Mouse (Mus musculus) hindbrain, embryonic 12.5 days (tissue): ENCODE measurements around the gene Pfn3. TPM values are rescaled to one million over a fixed set of nuclear protein-coding genes. Genes with fewer than 3 reads are reported as not detected.
"Not testable (repeated sequence)": the region's sequence is repeated elsewhere in the genome, so short reads cannot be mapped to it uniquely, and the experiment has no call there.

Experiments
- ATAC-seq: fragments of 200-750 bp; cut with Nextera tagmentation; 2 replicates; pipeline ENCODE4 v1.8.0; 2017; ENCODE audit warnings: moderate TSS enrichment; ENCODE audit not compliant: low FRiP score
- H3K27ac ChIP-seq: fragments of 300-500 bp; sonication (generic); 2 replicates; pipeline ENCODE4 v1.5.1; 2016; ENCODE audit warnings: mild to moderate bottlenecking
- H3K27me3 ChIP-seq: fragments of 300-500 bp; sonication (generic); 2 replicates; pipeline ENCODE4 v1.6.1; 2016; ENCODE audit warnings: mild to moderate bottlenecking
- H3K36me3 ChIP-seq: fragments of 300-500 bp; sonication (generic); 2 replicates; pipeline ENCODE4 v1.6.1; 2016; ENCODE audit warnings: mild to moderate bottlenecking
- H3K4me1 ChIP-seq: fragments of 300-500 bp; sonication (generic); 2 replicates; pipeline ENCODE4 v1.6.1; 2016
- H3K4me2 ChIP-seq: fragments of 300-500 bp; sonication (generic); replicated peaks from 2 replicates; pipeline ENCODE4 v1.6.1; 2016; ENCODE audit warnings: mild to moderate bottlenecking
- H3K4me3 ChIP-seq: fragments of 300-500 bp; sonication (generic); 2 replicates; pipeline ENCODE4 v1.5.1; 2016; ENCODE audit warnings: mild to moderate bottlenecking
- H3K9ac ChIP-seq: fragments of 300-500 bp; sonication (generic); 2 replicates; pipeline ENCODE4 v1.6.1; 2016; ENCODE audit warnings: mild to moderate bottlenecking, moderate library complexity
- H3K9me3 ChIP-seq: fragments of 300-500 bp; sonication (generic); replicated peaks from 2 replicates; pipeline ENCODE4 v1.6.1; 2016; ENCODE audit warnings: mild to moderate bottlenecking
- WGBS: fragments of 180-500 bp; shearing (Covaris S2); methylation state at CpG from one replicate; pipeline ENCODE4 v1.1.7; 2016; 5-methylcytosine and 5-hydroxymethylcytosine counted together
- polyA plus RNA-seq: library from polyadenylated mRNA; unstranded; fragments of >200 nt; fragmentation: Nextera tagmentation; extraction: Ambion mirVana; gene quantifications from 2 replicates; pipeline ENCODE4 v1.2.1, GENCODE M21; 2016

Gene Pfn3
- polyA plus RNA-seq, 1 experiment from 2014 or later, result not detected

DNA sequence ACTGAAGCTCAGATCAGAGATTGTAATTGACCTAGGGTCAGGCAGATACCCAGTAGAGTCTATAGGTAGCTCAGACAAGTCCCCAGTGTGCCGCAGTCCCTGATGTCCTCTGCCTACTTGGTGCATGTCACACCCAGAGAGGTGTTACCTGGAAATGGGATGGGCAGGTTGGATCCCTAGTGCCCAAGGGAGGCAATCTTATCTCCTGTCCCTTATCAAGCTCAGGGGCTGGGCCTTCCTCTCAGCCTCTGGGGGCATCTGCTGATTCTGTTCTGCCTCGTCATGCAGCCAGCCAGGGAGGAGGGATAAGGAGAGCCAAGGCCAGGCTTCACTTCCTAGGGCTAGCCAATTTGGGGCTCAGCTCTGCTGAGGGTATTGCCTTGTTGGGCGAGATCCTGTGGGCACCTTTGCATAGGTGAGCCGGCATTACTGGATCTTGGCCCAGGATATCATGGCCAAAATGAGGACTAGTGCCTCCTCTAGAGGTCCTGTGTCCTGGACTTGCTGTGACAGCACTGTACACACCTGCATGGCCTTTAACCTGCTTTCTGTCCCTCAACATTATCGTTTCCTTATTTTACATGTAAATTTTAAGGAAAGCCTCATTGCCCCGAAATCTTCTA, 31.6 kb upstream of the Pfn3 start:
- peaks cover 30% of the 10 kb centered on the region for H3K4me1 ChIP-seq
- 86% methylated on average over 6 of the region's 6 CpGs for WGBS
- peak overlapping the region; percentile 87 for H3K4me3 ChIP-seq
- no peak overlapping the region for H3K27ac ChIP-seq
- no peaks in the 10 kb centered on the region for H3K9me3 ChIP-seq
- H3K9ac ChIP-seq, result peak overlapping the region; percentile 95
- ATAC-seq, result no peak
- peak overlapping the region; percentile 87 for H3K4me2 ChIP-seq
- peaks cover 18% of the 10 kb centered on the region for H3K36me3 ChIP-seq
- H3K27me3 ChIP-seq, result no peaks in the 10 kb centered on the region

- no peaks in the 10 kb centered on the region for H3K9me3 ChIP-seq
- WGBS, result under 1% methylated on average over 65 of the region's 66 CpGs
- peak; percentile 34 for ATAC-seq
- peak overlapping the region; percentile 87 for H3K4me2 ChIP-seq
- peaks cover 7% of the 10 kb centered on the region for H3K36me3 ChIP-seq
- peak overlapping the region; percentile 87 for H3K4me3 ChIP-seq
- peak overlapping the region; percentile 95 for H3K9ac ChIP-seq
- no peaks in the 10 kb centered on the region for H3K27me3 ChIP-seq
- peaks cover 30% of the 10 kb centered on the region for H3K4me1 ChIP-seq
- peak overlapping the region; percentile 96 for H3K27ac ChIP-seq
Measured at GRCm38 (mm10) chr13:55445361-55446091, 30.5 kb upstream of the Pfn3 start.

DNA sequence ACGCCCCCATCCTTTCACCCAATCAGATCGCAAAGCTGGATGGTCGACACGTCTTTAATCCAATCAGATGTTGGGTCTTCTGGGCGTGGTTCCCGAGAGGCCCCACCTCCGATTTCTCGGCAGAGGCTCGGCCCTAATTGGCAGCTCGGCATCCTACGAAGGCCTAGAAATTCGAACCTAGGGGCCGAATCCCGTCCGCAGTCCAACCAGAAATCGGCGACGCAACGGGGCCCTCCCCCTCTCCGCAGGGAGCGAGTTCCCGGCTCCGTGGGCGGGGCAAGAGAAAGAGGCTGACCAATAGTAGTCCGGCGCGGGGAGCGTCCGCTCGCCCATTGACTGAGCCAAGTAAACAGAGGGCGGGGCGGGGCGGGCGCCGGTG, 29.9 kb upstream of the Pfn3 start, which contains the start of gene Grk6:
Gene Grk6, plus strand, starts transcription at position 136 of the 379 bp plus-strand sequence.
- ATAC-seq, result peak; percentile 97
- H3K4me2 ChIP-seq, result peak within 1 kb of the TSS; percentile 87
- H3K9me3 ChIP-seq, result no peaks in the 10 kb centered on the region
- H3K4me1 ChIP-seq, result peaks cover 30% of the 10 kb centered on the region
- peak within 1 kb of the TSS; percentile 95 for H3K9ac ChIP-seq
- peak within 1 kb of the TSS; percentile 96 for H3K27ac ChIP-seq
- under 1% methylated on average over 34 of the region's 35 CpGs for WGBS
- H3K4me3 ChIP-seq, result peak within 1 kb of the TSS; percentile 87
- H3K27me3 ChIP-seq, result no peaks in the 10 kb centered on the region
- H3K36me3 ChIP-seq, result peaks cover 1% of the 10 kb centered on the region

- H3K9ac ChIP-seq, result peak overlapping the region; percentile 73
- H3K27ac ChIP-seq, result peak overlapping the region; percentile 96
- H3K27me3 ChIP-seq, result no peaks in the 10 kb centered on the region
- 1% methylated on average over 33 of the region's 33 CpGs for WGBS
- ATAC-seq, result peak; percentile 80
- peak overlapping the region; percentile 87 for H3K4me3 ChIP-seq
- H3K36me3 ChIP-seq, result no peaks in the 10 kb centered on the region
- H3K9me3 ChIP-seq, result no peaks in the 10 kb centered on the region
- peak overlapping the region; percentile 87 for H3K4me2 ChIP-seq
- H3K4me1 ChIP-seq, result peaks cover 30% of the 10 kb centered on the region
Measured at GRCm38 (mm10) chr13:55444286-55444936, 29.4 kb upstream of the Pfn3 start.

DNA sequence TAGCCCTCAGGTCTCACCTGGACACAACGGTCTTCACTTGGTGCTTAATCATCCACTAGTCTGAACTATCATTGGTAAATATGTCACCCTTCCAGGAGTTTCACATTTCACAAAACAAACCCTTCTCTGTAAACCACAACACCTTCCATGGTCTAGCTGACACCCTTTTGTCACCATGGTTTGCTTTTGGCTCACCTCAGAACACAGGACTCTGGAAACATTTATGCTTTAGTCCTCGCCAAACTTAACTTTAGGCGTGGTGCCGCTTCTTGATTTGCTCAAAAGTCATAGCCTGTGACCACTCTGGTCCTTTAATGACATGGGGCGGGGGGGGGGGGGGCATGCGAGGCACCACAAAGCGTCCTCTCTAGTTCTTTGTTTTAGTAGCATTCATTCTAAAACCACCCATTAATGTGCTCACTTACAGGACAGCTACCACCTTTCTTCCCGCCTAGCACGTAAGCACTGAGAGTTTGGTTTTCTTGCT, 28.8 kb upstream of the Pfn3 start:
- H3K27ac ChIP-seq, result peak overlapping the region; percentile 96

DNA sequence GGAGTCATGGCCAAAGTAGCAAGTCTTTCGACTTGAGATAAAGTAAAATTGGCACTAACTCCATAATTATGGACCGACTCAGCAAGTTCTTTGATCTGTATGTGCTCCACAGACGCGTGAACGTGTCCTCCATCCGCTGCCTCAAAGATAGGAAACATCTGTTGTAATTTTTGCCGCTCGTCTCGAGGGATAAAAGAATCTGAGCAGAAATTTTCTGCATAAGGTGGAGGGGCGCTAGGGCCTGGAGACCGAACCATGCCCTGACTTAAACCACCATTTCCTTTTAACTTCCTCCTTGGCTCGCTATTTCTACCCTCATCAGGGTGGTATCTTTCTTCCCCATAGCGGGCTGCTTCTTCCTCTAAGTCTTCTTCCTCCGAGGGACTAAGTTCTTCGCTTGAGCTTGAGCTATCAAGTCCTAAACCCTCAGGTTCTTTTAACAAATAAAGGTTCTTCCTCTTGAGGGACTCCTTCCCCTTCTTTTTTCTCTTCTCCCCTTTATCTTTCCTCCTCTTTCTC, 22.1 kb upstream of the Pfn3 start:
- peaks cover 11% of the 10 kb centered on the region for H3K9me3 ChIP-seq
- ATAC-seq, H3K27ac ChIP-seq, H3K4me1 ChIP-seq, H3K36me3 ChIP-seq, H3K9ac ChIP-seq, H3K4me2 ChIP-seq, H3K27me3 ChIP-seq, H3K4me3 ChIP-seq: not testable (repeated sequence)
- 86% methylated on average over 15 of the region's 15 CpGs for WGBS

More for the DNA sequence above, 28.8 kb upstream of the Pfn3 start:
- ATAC-seq, result no peak
- WGBS, result 48% methylated on average over 9 of the region's 9 CpGs
- Histone ChIP-seq H3K9me3 (no peaks in the 10 kb centered on the region), H3K4me1 (peaks cover 30% of the 10 kb centered on the region), H3K36me3 (no peaks in the 10 kb centered on the region), H3K4me3 (peak overlapping the region; percentile 87), H3K4me2 (peak overlapping the region; percentile 87), H3K27me3 (no peaks in the 10 kb centered on the region), H3K9ac (peak overlapping the region; percentile 73; the same call in 1 of the 2 replicates)

DNA sequence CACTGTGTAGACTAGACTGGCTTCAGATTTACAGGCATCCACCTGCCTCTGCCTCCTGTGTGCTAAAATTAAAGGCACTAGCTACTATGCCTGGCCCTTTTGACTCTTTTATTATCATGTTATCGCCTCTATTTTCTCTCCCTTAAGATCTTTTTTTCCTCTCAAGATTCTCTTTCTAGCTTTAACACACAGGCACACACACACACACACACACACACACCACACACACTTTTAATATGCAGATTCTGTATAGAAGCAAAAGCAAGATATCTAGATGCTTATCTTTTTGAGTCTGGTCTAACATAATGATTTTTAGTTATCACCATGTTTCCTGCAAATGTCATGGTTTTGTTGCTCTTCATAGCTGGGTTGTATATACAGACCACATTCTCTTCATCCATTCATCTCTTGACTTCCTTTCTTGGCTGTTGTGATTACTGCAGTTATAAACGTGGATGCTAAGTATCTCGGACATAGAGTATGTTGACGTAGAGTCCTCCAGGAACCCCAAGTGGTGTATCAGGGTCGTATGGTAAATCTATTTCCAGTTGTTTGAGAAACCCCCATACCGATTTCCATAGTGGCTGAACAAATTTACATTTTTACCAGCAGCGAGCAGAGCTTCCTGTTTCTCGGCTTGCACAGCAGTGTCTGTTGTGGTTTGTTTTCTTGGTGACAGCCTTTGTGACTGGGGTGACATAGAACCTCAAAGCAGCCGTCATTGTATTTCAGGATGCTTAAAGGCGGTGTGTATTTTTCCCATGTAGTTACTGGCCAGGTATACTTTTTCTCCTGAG, 17.1 kb upstream of the Pfn3 start:
- Histone ChIP-seq H3K9me3 (0 out of 2 replicates have a peak, but pooled peaks cover 6% of the 10 kb centered on the region), H3K4me3 (no peak overlapping the region), H3K27ac (no peak overlapping the region), H3K4me2 (no peak overlapping the region), H3K36me3 (no peaks in the 10 kb centered on the region), H3K9ac (no peak overlapping the region), H3K27me3 (no peaks in the 10 kb centered on the region), H3K4me1 (no peaks in the 10 kb centered on the region)
- WGBS, result 75% methylated on average over 10 of the region's 10 CpGs
- no peak for ATAC-seq

- ATAC-seq, result no peak
- 75% methylated on average over 2 of the region's 2 CpGs for WGBS
- no peak overlapping the region for H3K27ac ChIP-seq
- H3K36me3 ChIP-seq, result no peaks in the 10 kb centered on the region
- no peak overlapping the region for H3K9ac ChIP-seq
- H3K27me3 ChIP-seq, result no peaks in the 10 kb centered on the region
- H3K9me3 ChIP-seq, result 0 out of 2 replicates have a peak, but pooled peaks cover 6% of the 10 kb centered on the region
- H3K4me2 ChIP-seq, result no peak overlapping the region
- no peak overlapping the region for H3K4me3 ChIP-seq
- no peaks in the 10 kb centered on the region for H3K4me1 ChIP-seq
Measured at GRCm38 (mm10) chr13:55430566-55430965, 15.5 kb upstream of the Pfn3 start.

DNA sequence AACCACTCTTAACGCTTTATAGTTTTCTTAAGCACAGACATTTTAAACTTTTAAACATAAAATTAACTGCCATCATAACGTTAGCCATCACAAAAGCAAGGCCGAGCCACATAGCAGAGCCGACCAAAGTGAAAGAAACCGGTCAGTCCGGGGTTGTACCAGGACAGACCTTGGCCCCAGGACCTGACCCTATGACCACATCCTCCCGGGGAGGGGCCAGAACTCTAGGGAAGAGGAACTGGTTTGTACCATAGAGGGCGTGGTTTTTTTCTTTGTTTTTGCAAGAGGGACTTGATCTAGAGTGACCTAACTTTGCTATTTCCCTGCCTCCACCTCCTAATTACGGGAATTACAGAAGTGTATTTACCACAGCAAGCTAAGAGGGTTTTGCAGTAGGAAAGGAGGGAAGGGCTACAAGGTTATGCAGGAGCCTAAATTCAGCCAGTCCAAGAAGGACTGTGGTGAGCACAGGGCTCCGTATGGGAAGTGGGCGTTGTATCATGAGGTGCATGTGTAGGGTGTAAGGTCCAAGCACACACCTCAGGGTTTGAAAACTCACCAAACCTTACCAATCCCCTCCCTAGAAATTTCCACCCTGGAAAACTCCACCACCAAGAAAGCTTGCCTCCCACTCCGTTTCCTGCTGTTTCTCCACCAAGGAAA, 14.3 kb upstream of the Pfn3 start:
- Histone ChIP-seq H3K27me3 (no peaks in the 10 kb centered on the region), H3K4me3 (no peak overlapping the region), H3K4me2 (no peak overlapping the region), H3K36me3 (no peaks in the 10 kb centered on the region), H3K9ac (no peak overlapping the region), H3K27ac (no peak overlapping the region), H3K4me1 (no peaks in the 10 kb centered on the region), H3K9me3 (0 out of 2 replicates have a peak, but pooled peaks cover 6% of the 10 kb centered on the region)
- 77% methylated on average over 12 of the region's 12 CpGs for WGBS
- no peak for ATAC-seq

DNA sequence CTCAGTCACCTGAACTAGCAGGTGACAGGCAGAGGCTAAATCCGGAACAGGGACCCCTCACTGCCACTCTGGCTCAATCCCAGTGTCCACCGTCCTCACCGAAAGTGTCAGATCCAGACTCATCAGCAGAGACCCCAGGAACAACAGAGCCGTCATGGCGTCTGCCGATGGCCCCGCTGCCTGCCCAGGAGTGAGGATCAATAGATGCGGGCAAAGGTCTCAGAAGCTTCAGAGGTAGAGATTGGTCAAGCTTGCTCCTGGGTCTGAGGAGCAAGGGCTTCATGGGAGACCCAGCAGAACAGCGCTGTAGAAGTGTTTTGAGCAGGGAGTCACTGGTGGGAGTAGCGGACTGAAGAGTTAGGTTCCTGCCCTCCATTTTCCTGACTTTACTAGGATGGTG, 11.6 kb upstream of the Pfn3 start, which contains the start of gene F12:
Gene F12, minus strand, starts transcription at position 181 of the 400 bp plus-strand sequence.
- Histone ChIP-seq H3K4me3 (no peak within 1 kb of the TSS), H3K4me2 (no peak within 1 kb of the TSS), H3K9ac (no peak within 1 kb of the TSS), H3K4me1 (no peaks in the 10 kb centered on the region; the same call in 1 of the 2 replicates), H3K27me3 (peaks cover 18% of the 10 kb centered on the region), H3K27ac (no peak within 1 kb of the TSS), H3K36me3 (no peaks in the 10 kb centered on the region), H3K9me3 (no peaks in the 10 kb centered on the region)
- WGBS, result 92% methylated on average over 10 of the region's 10 CpGs
- ATAC-seq, result no peak
